Mouse (Mus musculus) limb, embryonic 15.5 days (tissue): ENCODE measurements around the gene Tmpo. TPM values are rescaled to one million over a fixed set of nuclear protein-coding genes. Genes with fewer than 3 reads are reported as not detected.
A peak's percentile ranks its signal among the peaks of the same experiment; 100 is the strongest.

ENCODE experiments used
- ATAC-seq: fragments of 200-750 bp; cut with Nextera tagmentation; 2 replicates; pipeline ENCODE4 v1.8.0; 2017; ENCODE audit warnings: low read depth, moderate TSS enrichment; ENCODE audit not compliant: insufficient number of reproducible peaks, low FRiP score, low TSS enrichment
- H3K27ac ChIP-seq: fragments of 300-500 bp; sonication (generic); 2 replicates; pipeline ENCODE4 v1.5.1; 2015; ENCODE audit warnings: moderate library complexity, mild to moderate bottlenecking, inconsistent platforms
- H3K27me3 ChIP-seq: fragments of 300-500 bp; sonication (generic); 2 replicates; pipeline ENCODE4 v1.6.1; 2015; ENCODE audit warnings: inconsistent platforms
- H3K36me3 ChIP-seq: fragments of 300-500 bp; sonication (generic); 2 replicates; pipeline ENCODE4 v1.6.1; 2015; ENCODE audit warnings: inconsistent platforms
- H3K4me1 ChIP-seq: fragments of 300-500 bp; sonication (generic); 2 replicates; pipeline ENCODE4 v1.6.1; 2015; ENCODE audit warnings: inconsistent platforms
- H3K4me2 ChIP-seq: fragments of 300-500 bp; sonication (generic); 2 replicates; pipeline ENCODE4 v1.6.1; 2015; ENCODE audit warnings: mild to moderate bottlenecking, inconsistent platforms
- H3K4me3 ChIP-seq: fragments of 300-500 bp; sonication (generic); 2 replicates; pipeline ENCODE4 v1.5.1; 2015; ENCODE audit warnings: mild to moderate bottlenecking, inconsistent platforms
- H3K9ac ChIP-seq: fragments of 300-500 bp; sonication (generic); 2 replicates; pipeline ENCODE4 v1.6.1; 2015; ENCODE audit warnings: inconsistent platforms
- H3K9me3 ChIP-seq: fragments of 300-500 bp; sonication (generic); 2 replicates; pipeline ENCODE4 v1.6.1; 2016; ENCODE audit warnings: inconsistent platforms
- WGBS: fragments of 180-500 bp; shearing (Covaris S2); methylation state at CpG from one replicate; pipeline ENCODE4 v1.1.7; 2015; 5-methylcytosine and 5-hydroxymethylcytosine counted together
- polyA plus RNA-seq: library from polyadenylated mRNA; unstranded; fragments of >200 nt; fragmentation: Nextera tagmentation; extraction: Ambion mirVana; gene quantifications from 2 replicates; pipeline ENCODE4 v1.2.1, GENCODE M21; 2015

Gene Tmpo
- polyA plus RNA-seq, 1 experiment from 2014 or later = 201 TPM

- Histone ChIP-seq H3K27ac (peak overlapping the region; percentile 14; the same call in 1 of the 2 replicates), H3K27me3 (no peaks in the 10 kb centered on the region), H3K36me3 (peaks cover 22% of the 10 kb centered on the region), H3K4me1 (peaks cover 2% of the 10 kb centered on the region; the same call in 1 of the 2 replicates), H3K9ac (no peak overlapping the region), H3K9me3 (no peaks in the 10 kb centered on the region), H3K4me3 (no peak overlapping the region), H3K4me2 (no peak overlapping the region)
- no peak for ATAC-seq
- 60% methylated on average over 10 of the region's 10 CpGs for WGBS
These were observed 38.4 kb downstream of the Tmpo start for GRCm38 (mm10) chr10:91142654-91143191.

DNA sequence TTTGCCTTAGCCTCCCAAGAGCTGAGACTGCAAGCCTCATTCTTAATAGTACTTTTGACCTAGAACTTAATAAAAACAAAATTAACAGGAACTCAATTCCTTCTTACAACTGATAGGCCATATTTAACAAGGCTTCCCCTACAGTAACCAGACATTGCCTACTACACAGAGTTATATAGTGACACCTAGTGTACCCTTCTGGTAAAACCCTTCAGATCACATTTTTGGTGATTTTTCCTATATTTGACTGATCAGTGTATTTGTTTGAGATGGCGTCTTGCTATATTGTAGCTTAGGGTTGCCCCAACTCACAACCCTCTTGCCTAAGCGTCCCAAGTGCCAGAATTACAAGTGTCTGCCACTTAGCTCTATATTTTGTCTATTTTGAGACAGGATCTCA lies 39.6 kb downstream of the Tmpo start:
- peaks cover 14% of the 10 kb centered on the region for H3K36me3 ChIP-seq
- H3K4me3 ChIP-seq = no peak overlapping the region
- no peak overlapping the region for H3K27ac ChIP-seq
- WGBS = 42% methylated on average over 2 of the region's 2 CpGs
- no peak overlapping the region for H3K9ac ChIP-seq
- peaks cover 2% of the 10 kb centered on the region; the same call in 1 of the 2 replicates for H3K4me1 ChIP-seq
- ATAC-seq = no peak
- no peaks in the 10 kb centered on the region for H3K27me3 ChIP-seq
- H3K9me3 ChIP-seq = no peaks in the 10 kb centered on the region
- no peak overlapping the region for H3K4me2 ChIP-seq

DNA sequence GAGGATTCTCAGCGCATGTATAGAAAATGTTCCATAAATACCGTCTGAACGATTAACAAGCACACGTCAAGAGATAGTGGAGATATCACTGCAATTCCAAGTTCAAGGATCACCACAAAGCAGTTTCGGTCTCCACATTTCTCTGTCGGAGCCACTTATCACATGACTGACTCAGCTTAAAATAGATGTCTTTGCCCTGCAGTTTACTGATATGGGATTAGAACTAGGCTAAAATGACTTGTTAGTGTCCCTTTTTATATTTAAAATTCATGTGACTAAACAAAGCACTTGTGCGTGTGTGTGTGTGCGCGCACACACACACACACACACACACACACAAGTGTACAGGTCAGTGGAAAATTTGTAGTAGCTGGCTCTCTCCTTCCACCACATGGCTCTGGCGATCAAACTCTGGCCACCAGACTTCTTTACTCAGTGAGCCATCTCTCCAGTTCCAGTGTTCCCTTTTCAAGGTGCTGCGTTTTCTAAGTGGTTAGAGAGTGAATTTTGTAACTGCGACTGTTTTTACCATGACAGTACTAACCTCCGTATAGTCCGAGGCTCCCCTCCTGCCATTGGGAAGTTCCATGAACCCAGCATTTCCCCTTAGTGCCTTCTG lies 41.9 kb downstream of the Tmpo start:
- peaks cover 2% of the 10 kb centered on the region; the same call in 1 of the 2 replicates for H3K4me1 ChIP-seq
- H3K27ac ChIP-seq = no peak overlapping the region
- no peak overlapping the region for H3K4me3 ChIP-seq
- WGBS = 90% methylated on average over 14 of the region's 14 CpGs
- H3K9ac ChIP-seq = no peak overlapping the region
- no peaks in the 10 kb centered on the region for H3K9me3 ChIP-seq
- no peak overlapping the region for H3K4me2 ChIP-seq
- no peaks in the 10 kb centered on the region for H3K36me3 ChIP-seq
- no peak for ATAC-seq
- H3K27me3 ChIP-seq = no peaks in the 10 kb centered on the region

GRCm38 (mm10) chr10:91138317-91138716 lies 42.8 kb downstream of the Tmpo start:
- ATAC-seq = no peak
- no peak overlapping the region for H3K4me2 ChIP-seq
- no peak overlapping the region for H3K27ac ChIP-seq
- peaks cover 2% of the 10 kb centered on the region; the same call in 1 of the 2 replicates for H3K4me1 ChIP-seq
- H3K27me3 ChIP-seq = no peaks in the 10 kb centered on the region
- WGBS = 70% methylated on average over 3 of the region's 3 CpGs
- no peak overlapping the region for H3K9ac ChIP-seq
- no peak overlapping the region for H3K4me3 ChIP-seq
- no peaks in the 10 kb centered on the region for H3K9me3 ChIP-seq
- no peaks in the 10 kb centered on the region for H3K36me3 ChIP-seq

DNA sequence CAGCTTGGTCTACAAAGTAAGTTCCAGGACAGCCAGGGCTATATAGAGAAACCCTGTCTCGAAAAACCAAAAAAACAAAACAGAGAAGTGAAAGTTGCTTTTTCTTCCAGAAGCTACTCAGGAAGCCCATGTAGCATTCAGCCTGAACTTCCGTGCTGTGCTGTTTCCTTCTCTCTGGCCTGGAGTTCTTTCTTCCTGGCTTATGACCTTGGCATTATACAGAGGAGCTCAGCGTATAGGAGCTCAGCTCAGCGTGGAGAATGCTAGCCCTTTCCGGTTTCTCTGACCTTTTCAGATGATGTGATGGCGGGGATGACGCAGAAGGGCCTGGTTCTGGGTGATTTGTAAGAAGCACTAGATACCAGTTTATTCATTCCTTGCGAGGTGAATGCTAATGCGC lies 43.7 kb downstream of the Tmpo start:
- 73% methylated on average over 9 of the region's 9 CpGs for WGBS
- no peaks in the 10 kb centered on the region for H3K9me3 ChIP-seq
- H3K27ac ChIP-seq = no peak overlapping the region
- no peak overlapping the region for H3K4me2 ChIP-seq
- no peak for ATAC-seq
- peaks cover 2% of the 10 kb centered on the region; the same call in 1 of the 2 replicates for H3K4me1 ChIP-seq
- no peaks in the 10 kb centered on the region for H3K27me3 ChIP-seq
- H3K9ac ChIP-seq = no peak overlapping the region
- H3K4me3 ChIP-seq = no peak overlapping the region
- H3K36me3 ChIP-seq = no peaks in the 10 kb centered on the region

DNA sequence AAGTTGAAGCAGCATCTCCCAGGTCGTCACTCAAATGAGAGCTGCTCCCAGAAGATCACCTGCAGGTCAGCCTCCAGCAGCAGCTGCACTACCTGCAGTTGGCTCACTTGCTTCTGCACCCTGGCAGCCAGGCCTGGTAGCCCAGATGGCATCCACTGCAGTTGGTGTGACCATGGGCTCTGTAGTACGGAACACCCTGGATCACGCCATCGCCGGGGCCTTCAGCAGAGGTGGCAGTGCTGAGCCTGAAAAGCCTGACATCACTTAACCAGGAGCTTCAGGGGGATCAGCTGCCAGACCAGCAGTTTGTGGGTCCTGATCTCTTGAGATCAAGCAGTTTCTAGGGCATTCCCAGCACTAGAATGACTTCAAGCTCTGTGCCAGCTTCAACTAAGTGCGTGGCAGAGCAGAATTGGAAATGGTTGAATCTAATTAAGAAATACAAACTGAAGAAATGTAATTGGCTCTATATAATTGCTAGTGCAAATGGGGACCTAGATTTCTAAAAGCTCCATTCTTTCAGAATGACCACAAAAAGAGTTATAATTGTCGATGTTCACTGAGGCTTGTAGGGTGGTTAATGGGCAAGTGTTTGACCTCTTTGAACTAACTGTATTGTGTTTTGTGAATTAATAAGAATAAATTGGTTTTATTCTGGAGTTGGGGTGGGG lies 45.7 kb downstream of the Tmpo start:
- H3K9me3 ChIP-seq = no peaks in the 10 kb centered on the region
- no peak for ATAC-seq
- WGBS = 87% methylated on average over 7 of the region's 7 CpGs
- no peak overlapping the region for H3K27ac ChIP-seq
- no peaks in the 10 kb centered on the region for H3K36me3 ChIP-seq
- no peak overlapping the region for H3K4me3 ChIP-seq
- H3K4me2 ChIP-seq = no peak overlapping the region
- no peaks in the 10 kb centered on the region for H3K27me3 ChIP-seq
- H3K4me1 ChIP-seq = no peaks in the 10 kb centered on the region
- no peak overlapping the region for H3K9ac ChIP-seq

GRCm38 (mm10) chr10:91131565-91131964 lies 49.5 kb downstream of the Tmpo start:
- Histone ChIP-seq H3K36me3 (no peaks in the 10 kb centered on the region), H3K9ac (no peak overlapping the region), H3K27ac (no peak overlapping the region), H3K9me3 (no peaks in the 10 kb centered on the region), H3K4me3 (no peak overlapping the region), H3K4me2 (no peak overlapping the region), H3K4me1 (no peaks in the 10 kb centered on the region), H3K27me3 (no peaks in the 10 kb centered on the region)
- 81% methylated on average over 1 of the region's 1 CpGs for WGBS
- no peak for ATAC-seq

DNA sequence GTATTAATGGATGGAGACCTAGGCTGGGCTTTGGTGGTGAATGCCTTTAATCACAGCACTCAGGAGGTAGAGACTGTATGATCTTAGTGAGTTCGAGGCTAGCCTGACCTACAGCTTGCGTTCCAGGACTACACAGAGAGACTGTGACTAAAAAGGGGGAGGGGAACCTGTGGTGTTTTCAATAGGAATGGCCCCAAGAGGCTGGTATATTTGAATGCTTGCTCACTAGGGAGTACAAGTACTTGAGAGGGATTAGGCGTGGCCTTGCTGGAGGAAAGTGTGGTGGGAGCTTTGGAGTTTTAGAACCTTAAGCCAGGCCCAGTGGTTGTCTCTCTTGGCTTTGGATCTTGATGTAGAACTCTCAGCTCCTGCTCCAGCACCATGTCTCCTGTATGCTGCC lies 50.3 kb downstream of the Tmpo start:
- no peaks in the 10 kb centered on the region for H3K4me1 ChIP-seq
- no peaks in the 10 kb centered on the region for H3K9me3 ChIP-seq
- no peak for ATAC-seq
- no peak overlapping the region for H3K27ac ChIP-seq
- H3K4me3 ChIP-seq = no peak overlapping the region
- H3K36me3 ChIP-seq = no peaks in the 10 kb centered on the region
- no peaks in the 10 kb centered on the region for H3K27me3 ChIP-seq
- whole genome bisulfite sequencing = 96% methylated on average over 3 of the region's 3 CpGs
- no peak overlapping the region for H3K9ac ChIP-seq
- no peak overlapping the region for H3K4me2 ChIP-seq

DNA sequence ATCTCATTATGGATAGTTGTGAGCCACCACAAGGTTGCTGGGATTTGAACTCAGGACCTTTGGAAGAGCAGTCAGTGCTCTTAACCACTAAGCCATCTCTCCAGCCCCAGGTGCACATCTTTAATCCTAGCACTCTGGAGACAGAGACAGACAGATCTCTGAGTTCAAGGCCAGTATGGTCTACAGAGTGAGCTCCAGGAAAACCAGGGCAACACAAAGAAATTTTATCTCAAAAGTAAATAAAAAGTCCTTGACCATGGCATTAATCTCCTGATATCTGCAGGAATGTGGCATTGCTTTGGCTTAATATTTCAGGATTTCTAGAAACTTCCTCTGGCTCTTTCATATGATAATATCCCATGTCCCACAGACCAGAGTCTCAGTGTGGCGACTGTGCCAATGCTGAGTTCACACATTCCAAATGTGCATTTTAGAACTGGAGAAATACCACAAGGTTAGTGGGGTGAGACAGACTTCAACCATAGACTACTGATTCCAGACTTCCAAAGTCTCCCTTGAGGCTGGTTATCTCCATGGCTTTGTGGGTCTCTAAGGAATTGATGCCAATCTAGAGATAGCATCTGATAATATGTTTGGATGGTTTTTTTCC lies 52.5 kb downstream of the Tmpo start:
- H3K27me3 ChIP-seq = no peaks in the 10 kb centered on the region
- ATAC-seq = no peak
- H3K27ac ChIP-seq = no peak overlapping the region
- H3K4me2 ChIP-seq = no peak overlapping the region
- WGBS = 72% methylated on average over 1 of the region's 1 CpGs
- no peak overlapping the region for H3K4me3 ChIP-seq
- H3K36me3 ChIP-seq = no peaks in the 10 kb centered on the region
- no peaks in the 10 kb centered on the region for H3K4me1 ChIP-seq
- H3K9ac ChIP-seq = no peak overlapping the region
- no peaks in the 10 kb centered on the region for H3K9me3 ChIP-seq

GRCm38 (mm10) chr10:91127395-91127794 lies 53.7 kb downstream of the Tmpo start:
- Histone ChIP-seq H3K27ac (no peak overlapping the region), H3K4me3 (no peak overlapping the region), H3K9me3 (no peaks in the 10 kb centered on the region), H3K27me3 (no peaks in the 10 kb centered on the region), H3K4me1 (0 out of 2 replicates have a peak, but pooled peaks cover 3% of the 10 kb centered on the region), H3K9ac (no peak overlapping the region), H3K4me2 (no peak overlapping the region), H3K36me3 (no peaks in the 10 kb centered on the region)
- WGBS = 84% methylated on average over 2 of the region's 2 CpGs
- no peak for ATAC-seq

DNA sequence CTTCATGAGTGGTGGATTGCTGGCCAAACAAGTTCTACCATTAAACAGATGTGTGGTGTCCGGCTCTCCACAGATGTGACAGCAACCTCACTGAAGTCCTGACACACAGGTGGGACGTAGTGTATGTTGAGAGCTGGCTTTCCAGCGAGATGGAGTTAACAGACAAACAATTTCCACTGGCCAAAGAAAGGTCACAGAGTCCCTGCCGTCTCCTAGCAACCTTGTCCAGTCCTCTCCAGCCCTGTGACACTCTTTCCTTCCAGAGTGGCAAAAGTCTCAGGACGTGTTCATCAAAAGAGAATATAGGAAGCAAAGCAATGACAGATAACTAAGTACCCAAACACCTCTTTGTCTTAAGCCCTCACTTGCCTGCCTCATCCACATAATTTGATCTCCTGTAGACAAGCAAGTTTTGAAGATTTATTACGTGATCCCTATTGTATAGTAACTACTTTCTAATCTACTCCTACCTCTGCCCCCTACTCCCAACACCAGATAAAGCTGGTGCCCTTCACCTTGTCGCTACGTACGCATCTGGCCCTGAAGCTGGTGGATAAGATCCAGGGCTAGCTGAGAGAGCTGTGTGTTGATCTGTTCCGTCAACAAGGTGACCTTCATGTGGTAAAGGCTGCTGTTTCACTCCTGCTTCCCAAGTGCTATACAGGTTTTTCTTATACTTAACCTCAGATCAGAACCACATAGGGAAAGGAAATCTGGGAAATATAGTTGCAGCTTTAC lies 54.3 kb downstream of the Tmpo start:
- peaks cover 7% of the 10 kb centered on the region for H3K4me1 ChIP-seq
- no peak overlapping the region for H3K4me3 ChIP-seq
- no peak overlapping the region for H3K27ac ChIP-seq
- no peaks in the 10 kb centered on the region for H3K9me3 ChIP-seq
- H3K36me3 ChIP-seq = peaks cover 4% of the 10 kb centered on the region; the same call in 1 of the 2 replicates
- H3K27me3 ChIP-seq = no peaks in the 10 kb centered on the region
- no peak for ATAC-seq
- no peak overlapping the region for H3K9ac ChIP-seq
- 75% methylated on average over 10 of the region's 10 CpGs for WGBS
- H3K4me2 ChIP-seq = no peak overlapping the region
